Mouse (Mus musculus): Measurements from ENCODE around the gene Metap2. TPM values are rescaled to one million over a fixed set of nuclear protein-coding genes. Genes with fewer than 3 reads are reported as not detected.

The Metap2 gene
- polyA plus RNA-seq, 1 experiment from 2014 or later, result 201 TPM

- no peak overlapping the region for H3K4me3 ChIP-seq
- 85% methylated on average over 5 of the region's 5 CpGs for WGBS
- ATAC-seq (ENCODE audit: insufficient number of reproducible peaks, insufficient read depth, low FRiP score, low TSS enrichment), result no peak
- no peaks in the 10 kb centered on the region for H3K9me3 ChIP-seq
- no peaks in the 10 kb centered on the region for H3K36me3 ChIP-seq
- no peak overlapping the region for H3K4me2 ChIP-seq (replicated peaks)
- H3K4me1 ChIP-seq, result peaks cover 9% of the 10 kb centered on the region
- no peak overlapping the region for H3K27ac ChIP-seq
- no peak overlapping the region for H3K9ac ChIP-seq
- no peaks in the 10 kb centered on the region for H3K27me3 ChIP-seq
These were observed 14.4 kb upstream of the Metap2 start for GRCm38 (mm10) chr10:93911326-93911725.

DNA sequence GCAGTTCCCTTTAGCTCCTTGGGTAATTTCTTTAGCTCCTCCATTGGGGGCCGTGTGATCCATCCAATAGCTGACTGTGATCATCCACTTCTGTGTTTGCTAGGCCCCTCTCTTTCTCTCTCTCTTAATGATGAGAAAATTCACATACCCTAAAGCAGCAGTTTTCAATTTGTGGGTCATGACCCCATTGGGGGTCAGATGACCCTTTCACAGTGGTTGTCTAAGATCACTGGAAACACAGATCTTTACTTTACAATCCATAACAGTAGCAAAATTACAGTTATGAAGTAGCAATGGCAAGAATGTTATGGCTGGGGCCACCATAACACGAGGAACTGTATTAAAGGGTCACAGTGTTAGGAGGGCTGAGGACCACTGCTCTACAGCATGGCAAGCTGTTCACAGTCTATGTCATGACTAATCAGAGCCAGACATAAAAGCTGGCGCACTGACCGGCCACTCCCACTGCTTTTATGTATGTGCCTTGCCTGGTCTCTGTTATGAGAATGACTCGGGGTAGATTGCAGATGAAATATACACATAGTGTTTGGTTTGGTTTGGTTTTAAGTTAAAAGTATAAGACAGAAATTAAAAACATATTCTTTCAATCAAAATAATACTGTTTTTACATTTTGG is 13.0 kb upstream of the Metap2 start:
- Histone ChIP-seq H3K9me3 (no peaks in the 10 kb centered on the region), H3K36me3 (no peaks in the 10 kb centered on the region), H3K9ac (no peak overlapping the region), H3K4me3 (no peak overlapping the region), H3K27me3 (no peaks in the 10 kb centered on the region), H3K4me2 (replicated peaks) (no peak overlapping the region), H3K4me1 (no peaks in the 10 kb centered on the region; the same call in 1 of the 2 replicates), H3K27ac (no peak overlapping the region)
- 31% methylated on average over 5 of the region's 5 CpGs for WGBS
- ATAC-seq (ENCODE audit: insufficient number of reproducible peaks, insufficient read depth, low FRiP score, low TSS enrichment), result no peak

- no peaks in the 10 kb centered on the region for H3K9me3 ChIP-seq
- no peak for ATAC-seq (ENCODE audit: insufficient number of reproducible peaks, insufficient read depth, low FRiP score, low TSS enrichment)
These were observed 12.1 kb upstream of the Metap2 start for GRCm38 (mm10) chr10:93909015-93909414.

DNA sequence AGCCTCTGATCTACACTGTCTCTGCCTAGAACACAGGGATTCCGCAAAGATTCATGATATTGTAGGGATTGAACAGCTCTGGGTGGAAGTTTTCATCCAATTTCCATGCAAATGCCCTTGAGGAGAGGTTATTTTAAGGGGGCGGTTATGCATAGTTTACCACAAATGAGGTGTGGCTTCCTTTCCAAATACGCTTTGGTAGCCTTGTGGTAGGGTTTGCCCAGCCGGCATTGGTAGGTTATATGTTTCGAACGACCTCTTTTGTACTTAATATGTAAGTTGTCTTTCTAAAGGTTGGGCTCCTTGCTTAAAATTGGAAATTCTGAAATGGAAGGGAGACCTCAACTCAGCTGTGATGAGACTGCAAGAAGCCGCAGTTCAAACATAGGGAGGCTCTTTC is 11.6 kb upstream of the Metap2 start:
- no peak for ATAC-seq (ENCODE audit: insufficient number of reproducible peaks, insufficient read depth, low FRiP score, low TSS enrichment)
- no peak overlapping the region for H3K4me2 ChIP-seq (replicated peaks)
- WGBS, result 91% methylated on average over 7 of the region's 7 CpGs

More at GRCm38 (mm10) chr10:93909015-93909414, 12.1 kb upstream of the Metap2 start:
- H3K27me3 ChIP-seq, result no peaks in the 10 kb centered on the region
- H3K27ac ChIP-seq, result no peak overlapping the region
- H3K36me3 ChIP-seq, result no peaks in the 10 kb centered on the region
- no peaks in the 10 kb centered on the region for H3K4me1 ChIP-seq
- no peak overlapping the region for H3K4me3 ChIP-seq
- H3K9ac ChIP-seq, result no peak overlapping the region
- WGBS, result 89% methylated on average over 1 of the region's 1 CpGs
- H3K4me2 ChIP-seq (replicated peaks), result no peak overlapping the region

GRCm38 (mm10) chr10:93907376-93907775 is 10.5 kb upstream of the Metap2 start:
- H3K36me3 ChIP-seq, result no peaks in the 10 kb centered on the region
- no peaks in the 10 kb centered on the region for H3K9me3 ChIP-seq
- no peak for ATAC-seq (ENCODE audit: insufficient number of reproducible peaks, insufficient read depth, low FRiP score, low TSS enrichment)
- H3K27me3 ChIP-seq, result no peaks in the 10 kb centered on the region
- H3K4me3 ChIP-seq, result no peak overlapping the region
- H3K9ac ChIP-seq, result no peak overlapping the region
- H3K27ac ChIP-seq, result no peak overlapping the region
- H3K4me2 ChIP-seq (replicated peaks), result no peak overlapping the region
- no peaks in the 10 kb centered on the region for H3K4me1 ChIP-seq
- 27% methylated on average over 10 of the region's 10 CpGs for WGBS

More for the DNA sequence above, 11.6 kb upstream of the Metap2 start:
- Histone ChIP-seq H3K27me3 (no peaks in the 10 kb centered on the region), H3K9me3 (no peaks in the 10 kb centered on the region), H3K36me3 (no peaks in the 10 kb centered on the region), H3K9ac (no peak overlapping the region), H3K4me3 (no peak overlapping the region), H3K27ac (no peak overlapping the region), H3K4me1 (no peaks in the 10 kb centered on the region)

DNA sequence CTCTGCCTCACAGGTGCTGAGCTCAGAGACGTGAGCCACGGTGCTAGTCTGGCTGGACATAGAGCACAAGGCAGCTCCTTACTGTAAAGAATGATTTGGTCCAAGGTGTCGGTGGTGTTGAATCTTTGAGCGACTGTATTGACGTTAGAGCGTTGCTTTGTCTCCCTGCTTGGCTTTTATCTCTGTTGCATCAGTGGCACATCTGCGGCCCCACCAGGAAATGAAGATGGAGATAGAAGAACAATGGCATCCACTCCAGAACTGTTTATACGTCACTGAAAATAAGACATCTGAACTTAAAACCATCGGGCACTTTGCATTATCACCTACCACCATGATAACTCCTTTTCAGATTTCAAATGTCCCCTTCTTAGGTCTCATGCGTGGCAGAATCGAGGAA is 3.0 kb upstream of the Metap2 start:
- ATAC-seq (ENCODE audit: insufficient number of reproducible peaks, insufficient read depth, low FRiP score, low TSS enrichment), result no peak
- H3K36me3 ChIP-seq, result no peaks in the 10 kb centered on the region
- no peak overlapping the region for H3K9ac ChIP-seq
- no peak overlapping the region for H3K27ac ChIP-seq
- H3K4me3 ChIP-seq, result no peak overlapping the region
- H3K4me1 ChIP-seq, result no peaks in the 10 kb centered on the region
- H3K9me3 ChIP-seq, result no peaks in the 10 kb centered on the region
- no peaks in the 10 kb centered on the region for H3K27me3 ChIP-seq
- WGBS, result 89% methylated on average over 11 of the region's 11 CpGs
- no peak overlapping the region for H3K4me2 ChIP-seq (replicated peaks)

- H3K27ac ChIP-seq, result no peak overlapping the region
- 63% methylated on average over 2 of the region's 2 CpGs for WGBS
These were observed 2.4 kb upstream of the Metap2 start for GRCm38 (mm10) chr10:93899303-93899702.

GRCm38 (mm10) chr10:93892551-93892950 is 4.3 kb downstream of the Metap2 start:
- Histone ChIP-seq H3K27me3 (no peaks in the 10 kb centered on the region), H3K4me1 (peaks cover 7% of the 10 kb centered on the region), H3K9ac (no peak overlapping the region), H3K4me2 (replicated peaks) (no peak overlapping the region), H3K27ac (no peak overlapping the region), H3K4me3 (no peak overlapping the region), H3K9me3 (no peaks in the 10 kb centered on the region), H3K36me3 (no peaks in the 10 kb centered on the region)
- ATAC-seq (ENCODE audit: insufficient number of reproducible peaks, insufficient read depth, low FRiP score, low TSS enrichment), result no peak
- WGBS, result 85% methylated on average over 4 of the region's 4 CpGs

More at GRCm38 (mm10) chr10:93899303-93899702, 2.4 kb upstream of the Metap2 start:
- H3K4me3 ChIP-seq, result no peak overlapping the region
- no peak overlapping the region for H3K4me2 ChIP-seq (replicated peaks)
- H3K4me1 ChIP-seq, result no peaks in the 10 kb centered on the region
- no peaks in the 10 kb centered on the region for H3K9me3 ChIP-seq
- H3K36me3 ChIP-seq, result no peaks in the 10 kb centered on the region
- no peak for ATAC-seq (ENCODE audit: insufficient number of reproducible peaks, insufficient read depth, low FRiP score, low TSS enrichment)
- no peak overlapping the region for H3K9ac ChIP-seq
- H3K27me3 ChIP-seq, result no peaks in the 10 kb centered on the region

- Histone ChIP-seq H3K4me3 (no peak overlapping the region), H3K9me3 (no peaks in the 10 kb centered on the region), H3K27me3 (no peaks in the 10 kb centered on the region), H3K4me2 (replicated peaks) (no peak overlapping the region), H3K9ac (no peak overlapping the region), H3K36me3 (peaks cover 10% of the 10 kb centered on the region; the same call in 1 of the 2 replicates), H3K27ac (no peak overlapping the region), H3K4me1 (peaks cover 7% of the 10 kb centered on the region)
- WGBS, result 82% methylated on average over 1 of the region's 1 CpGs
- no peak for ATAC-seq (ENCODE audit: insufficient number of reproducible peaks, insufficient read depth, low FRiP score, low TSS enrichment)
These were observed 5.9 kb downstream of the Metap2 start for GRCm38 (mm10) chr10:93891031-93891430.

DNA sequence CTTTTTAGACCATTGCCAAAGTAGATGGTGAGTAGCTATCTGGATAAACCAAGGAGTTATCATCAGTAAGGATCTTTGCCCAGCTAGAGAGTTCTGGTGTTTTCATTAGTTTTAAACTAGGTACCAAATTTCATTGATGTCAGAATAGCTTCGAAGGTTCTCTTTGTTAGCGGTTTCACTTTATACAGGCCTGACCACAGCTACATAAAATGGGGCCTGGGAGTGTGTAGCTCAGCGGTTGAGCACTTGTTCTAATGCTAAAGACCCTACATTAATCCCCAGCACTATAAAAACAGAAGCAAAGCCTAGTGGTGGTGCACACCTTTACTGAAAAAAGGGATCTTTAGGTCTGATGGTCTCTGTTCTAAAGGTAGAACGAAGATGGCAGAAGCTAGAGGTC is 6.3 kb downstream of the Metap2 start:
- H3K4me1 ChIP-seq, result peaks cover 7% of the 10 kb centered on the region
- no peaks in the 10 kb centered on the region for H3K27me3 ChIP-seq
- H3K27ac ChIP-seq, result no peak overlapping the region
- no peaks in the 10 kb centered on the region for H3K9me3 ChIP-seq
- peak overlapping the region; percentile 80 for H3K4me2 ChIP-seq (replicated peaks)
- 67% methylated on average over 4 of the region's 4 CpGs for WGBS
- ATAC-seq (ENCODE audit: insufficient number of reproducible peaks, insufficient read depth, low FRiP score, low TSS enrichment), result no peak
- H3K36me3 ChIP-seq, result peaks cover 14% of the 10 kb centered on the region
- peak overlapping the region; percentile 96 for H3K4me3 ChIP-seq
- H3K9ac ChIP-seq, result peak overlapping the region; percentile 95; the same call in 1 of the 2 replicates

DNA sequence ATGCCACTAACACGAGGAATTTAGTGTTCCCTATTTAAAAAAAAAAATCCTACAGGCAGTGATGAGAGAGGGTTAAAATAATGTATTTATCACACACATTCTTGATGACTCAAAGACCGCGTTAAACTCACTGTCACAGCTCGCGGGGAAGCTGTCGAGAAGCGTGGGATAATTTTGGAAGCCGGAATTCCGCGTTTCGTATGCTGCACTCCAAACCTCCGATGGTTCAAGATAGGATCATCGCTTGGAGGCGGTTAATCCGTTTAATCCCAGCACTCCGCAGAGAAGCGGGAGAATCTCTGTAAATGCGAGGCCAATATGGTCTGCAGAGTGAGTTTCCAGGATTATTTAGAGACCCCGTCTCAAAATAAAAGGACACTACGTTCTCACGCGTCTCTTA is 6.9 kb downstream of the Metap2 start:
- ATAC-seq (ENCODE audit: insufficient number of reproducible peaks, insufficient read depth, low FRiP score, low TSS enrichment), result no peak
- H3K9me3 ChIP-seq, result no peaks in the 10 kb centered on the region
- peak overlapping the region; percentile 89 for H3K27ac ChIP-seq
- peak overlapping the region; percentile 96 for H3K4me3 ChIP-seq
- H3K4me2 ChIP-seq (replicated peaks), result peak overlapping the region; percentile 80
- H3K27me3 ChIP-seq, result no peaks in the 10 kb centered on the region
- H3K9ac ChIP-seq, result peak overlapping the region; percentile 95
- 1% methylated on average over 22 of the region's 22 CpGs for whole genome bisulfite sequencing
- H3K36me3 ChIP-seq, result peaks cover 19% of the 10 kb centered on the region
- H3K4me1 ChIP-seq, result peaks cover 7% of the 10 kb centered on the region

DNA sequence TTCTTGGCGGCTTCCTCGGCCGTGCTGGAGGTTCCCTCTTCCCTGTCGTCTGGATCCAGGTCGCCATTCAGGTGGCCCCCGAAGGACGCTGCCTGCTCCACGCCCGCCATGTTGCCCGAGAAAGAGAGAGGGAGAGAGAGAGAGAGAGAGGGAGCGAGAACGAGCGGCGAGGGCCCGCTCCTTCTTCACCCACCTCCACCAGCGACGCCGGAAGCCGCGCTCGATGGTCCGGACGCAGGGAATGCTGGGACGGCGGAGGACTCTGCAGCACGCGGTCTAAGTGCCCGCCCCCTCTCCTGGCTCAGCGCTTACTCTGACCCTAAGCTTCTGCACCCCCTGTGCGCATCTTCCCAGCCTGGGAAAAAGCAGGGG is 7.3 kb downstream of the Metap2 start:
- peaks cover 7% of the 10 kb centered on the region for H3K4me1 ChIP-seq
- H3K4me3 ChIP-seq, result peak overlapping the region; percentile 96
- peak overlapping the region; percentile 80 for H3K4me2 ChIP-seq (replicated peaks)
- peak overlapping the region; percentile 89 for H3K27ac ChIP-seq
- ATAC-seq (ENCODE audit: insufficient number of reproducible peaks, insufficient read depth, low FRiP score, low TSS enrichment), result peak; percentile 98
- H3K9ac ChIP-seq, result peak overlapping the region; percentile 95
- 0% methylated on average over 25 of the region's 30 CpGs for WGBS
- no peaks in the 10 kb centered on the region for H3K27me3 ChIP-seq
- H3K36me3 ChIP-seq, result peaks cover 23% of the 10 kb centered on the region
- H3K9me3 ChIP-seq, result no peaks in the 10 kb centered on the region
